Mouse (Mus musculus) activated CD4-positive, CD25-positive, alpha-beta regulatory T cell, adult 9 weeks (primary cell): ENCODE data around the gene Stard8. TPM values are rescaled to one million over a fixed set of nuclear protein-coding genes. Genes with fewer than 3 reads are reported as not detected.

Experiments
- polyA plus RNA-seq: library from polyadenylated mRNA; unstranded; fragments of 100-300 nt; shearing (Covaris generic); gene quantifications from one replicate; pipeline ENCODE4 v1.2.1, GENCODE M21; 2017

Gene Stard8
- 0.78 TPM for polyA plus RNA-seq

GRCm38 (mm10) chrX:99003046-99003445, at the start of gene Stard8:
TSS of gene Stard8 (plus strand) at chrX:99003248.

Other genes with a start within 250 kb of the Stard8 start
- gene Ophn1, start 112.2 kb upstream of the Stard8 start, polyA plus RNA-seq = 0.11 TPM
- gene Yipf6, start 66.9 kb upstream of the Stard8 start, polyA plus RNA-seq = 30.3 TPM
- gene Efnb1, start 132.9 kb downstream of the Stard8 start, polyA plus RNA-seq = 0.97 TPM